Mouse (Mus musculus) spleen, embryonic (tissue): ENCODE results near the gene Rchy1.
"Not testable (repeated sequence)": the region's sequence is repeated elsewhere in the genome, so short reads cannot be mapped to it uniquely, and the experiment has no call there.

Experiments
- CTCF ChIA-PET: fragments of 350-600 bp; sonication (Branson Sonifier 250); formaldehyde crosslinking; loops from one replicate; lab custom pipeline; 2022; lab: Charles Lee

Rchy1 gene

DNA sequence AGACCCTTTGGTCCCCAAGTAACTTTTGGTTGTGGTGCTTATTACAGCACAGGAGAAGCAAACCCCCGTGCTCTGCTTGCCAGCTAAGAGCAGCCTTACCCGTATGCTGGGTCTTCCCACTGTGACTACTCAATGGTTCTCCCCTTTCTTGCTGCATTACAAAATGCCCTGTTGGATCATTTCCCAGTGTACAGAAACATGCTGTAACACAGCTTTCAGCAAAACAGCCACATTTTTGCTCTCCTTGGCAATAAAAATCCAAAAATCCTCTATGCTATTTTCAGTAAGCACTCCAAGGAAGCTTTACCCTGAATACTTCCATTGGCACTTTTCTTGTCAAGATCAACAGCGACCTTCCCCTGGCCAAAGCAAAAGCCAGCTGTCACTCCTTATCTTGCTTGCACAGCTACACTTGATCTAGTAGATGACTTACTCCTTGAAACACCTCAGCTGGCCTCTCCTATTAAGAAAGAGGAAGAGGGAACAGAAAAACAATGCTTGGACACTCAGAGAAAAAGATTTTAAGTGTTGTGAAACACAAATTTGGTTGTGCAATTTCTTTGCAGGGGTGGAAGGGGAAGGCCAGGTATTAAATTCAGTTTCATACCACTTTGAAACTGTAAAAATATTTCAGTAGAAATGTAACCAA, 2.1 kb downstream of the Rchy1 start:
- CTCF ChIA-PET = interaction anchor here (0.8 to 1.0 kb wide), 2 partner anchors 26 to 119 kb away, joined by 3 to 4 read pairs; partner anchors contain the start of gene Odaph

DNA sequence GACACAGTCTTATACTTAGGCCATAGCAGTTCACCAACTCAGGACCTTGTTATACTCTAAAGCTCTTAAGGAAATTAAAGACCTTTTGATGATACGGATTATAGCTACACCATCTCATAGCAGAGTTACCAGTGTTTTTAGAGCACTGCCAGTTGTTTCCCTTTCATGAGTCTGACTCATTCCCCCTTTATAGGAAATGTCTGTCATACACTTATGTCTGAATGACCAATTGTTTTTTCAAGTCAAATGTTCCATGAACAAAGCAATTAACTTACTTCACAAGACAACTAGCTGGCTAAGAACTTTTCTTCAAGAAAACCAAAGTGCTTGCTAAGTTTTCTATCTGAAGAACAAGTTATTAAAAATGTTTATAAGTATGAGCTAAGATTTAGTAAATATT, 2.9 kb downstream of the Rchy1 start:
- CTCF ChIA-PET = no interaction called here

DNA sequence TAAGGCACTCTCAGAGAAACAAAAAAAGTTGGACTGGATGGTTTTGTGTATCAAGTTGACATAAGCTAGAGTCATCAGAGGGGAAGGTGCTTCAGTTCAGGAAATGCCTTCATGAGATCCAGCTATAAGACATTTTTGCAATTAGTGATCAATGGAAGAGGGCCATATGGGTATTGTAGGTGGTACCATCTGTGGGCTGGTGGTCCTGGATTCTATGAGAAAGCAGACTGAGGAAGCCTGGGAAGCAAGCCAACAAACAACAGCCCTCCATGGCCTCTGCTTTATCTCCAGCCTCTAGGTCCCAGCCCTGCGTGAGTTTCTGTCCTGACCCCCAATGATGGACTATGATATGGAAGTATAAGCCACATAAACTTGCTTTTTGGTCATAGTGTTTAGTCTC, 3.8 kb downstream of the Rchy1 start:
- CTCF ChIA-PET = no interaction called here

DNA sequence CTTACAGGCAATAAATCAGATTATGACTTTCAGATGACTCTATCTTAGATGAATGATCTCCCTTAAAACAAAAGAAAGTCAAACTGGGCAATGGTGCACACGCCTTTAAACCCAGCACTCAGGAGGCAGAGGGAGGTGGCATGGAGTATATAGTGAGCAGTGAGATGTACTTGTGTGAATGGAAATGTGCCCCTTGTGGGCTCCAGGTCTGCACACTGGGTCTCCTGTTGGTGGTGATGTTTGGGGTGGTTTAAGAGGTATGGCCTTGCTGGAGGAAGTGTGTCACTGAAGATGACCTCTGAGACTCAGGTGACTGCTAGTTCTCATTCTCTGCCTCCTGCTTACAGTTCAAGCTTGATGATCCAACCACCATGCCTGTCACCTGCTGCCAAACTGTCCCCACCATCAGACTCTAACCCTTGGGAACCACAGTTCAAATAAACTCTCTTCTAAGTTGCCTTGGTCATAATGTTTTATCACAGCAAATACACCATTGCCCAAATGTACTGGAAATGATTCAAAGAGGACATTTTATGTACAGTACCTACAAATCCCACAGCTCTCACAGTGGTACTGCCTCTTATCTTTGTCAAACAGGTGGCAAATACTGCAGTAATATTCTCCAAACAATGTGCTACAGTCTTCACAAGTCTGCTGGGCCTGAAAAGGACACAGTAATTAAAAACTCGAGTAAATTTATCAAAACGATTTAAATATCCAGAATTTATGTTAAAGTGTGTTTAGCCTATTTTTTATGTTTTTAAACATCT, 5.7 kb downstream of the Rchy1 start:
- CTCF ChIA-PET = no interaction called here

DNA sequence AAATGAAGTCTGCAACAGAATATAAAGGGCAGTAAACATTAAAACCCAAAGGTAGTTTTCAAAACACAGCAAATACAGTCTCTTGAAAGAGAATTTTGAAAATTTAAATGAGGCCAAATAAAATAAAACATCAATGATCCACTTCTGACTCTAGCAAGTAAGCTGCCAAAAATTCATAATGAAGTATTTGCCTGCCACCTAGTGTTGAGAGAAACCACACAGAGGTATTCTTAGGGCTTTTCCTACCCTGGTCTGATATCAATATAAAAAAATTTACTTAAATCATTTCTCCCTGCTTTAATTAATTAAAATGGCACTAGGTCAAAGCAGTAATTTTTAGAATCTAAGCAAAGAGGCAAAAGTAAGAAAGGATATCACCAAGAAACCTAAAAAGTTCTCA, 11.5 kb downstream of the Rchy1 start:
- CTCF ChIA-PET = no interaction called here

- CTCF ChIA-PET = no interaction called here
Observed at GRCm38 (mm10) chr5:91949441-91949840, 13.4 kb downstream of the Rchy1 start.

DNA sequence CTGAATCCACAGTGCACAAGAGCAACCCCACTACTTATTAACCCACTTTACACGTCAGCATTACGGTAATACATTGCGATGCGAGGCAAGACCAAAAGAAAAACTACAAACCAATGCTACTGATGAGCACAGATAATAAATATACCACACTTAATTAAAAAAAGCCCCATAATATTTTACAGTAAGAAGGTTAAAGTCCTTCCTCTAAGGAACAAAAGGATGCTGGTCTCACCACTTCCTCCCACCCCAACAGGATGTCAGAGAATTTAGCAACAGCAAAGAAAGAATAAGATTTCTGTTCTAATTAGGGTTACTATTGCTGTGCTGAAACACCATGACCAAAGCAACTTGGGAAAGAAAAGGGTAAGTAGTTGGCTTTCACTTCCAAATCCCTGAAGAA, 15.9 kb downstream of the Rchy1 start:
- CTCF ChIA-PET = no interaction called here

DNA sequence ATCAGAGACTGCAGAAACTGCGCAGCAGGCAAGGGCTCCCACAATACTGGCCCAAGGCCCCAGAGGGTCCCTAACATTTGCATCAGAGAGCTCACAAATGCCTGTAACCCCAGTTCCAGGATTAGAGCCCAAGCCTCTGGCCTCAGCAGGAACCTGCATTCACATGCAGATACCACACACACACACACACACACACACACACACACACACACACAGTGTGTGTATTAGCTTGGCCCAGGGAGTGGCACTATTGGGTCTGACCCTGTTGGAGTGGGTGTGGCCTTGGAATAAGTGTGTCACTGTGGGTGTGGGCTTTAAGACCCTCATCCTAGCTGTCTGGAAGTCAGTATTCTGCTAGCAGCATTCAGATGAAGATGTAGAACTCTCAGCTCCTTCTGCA, 17.3 kb downstream of the Rchy1 start:
- CTCF ChIA-PET = not testable (repeated sequence)

- CTCF ChIA-PET = interaction anchor here (0.6 kb wide), 2 partner anchors 105 to 368 kb away, joined by 3 read pairs; no protein-coding TSS in a partner anchor
Observed at GRCm38 (mm10) chr5:91913231-91913630, 49.6 kb downstream of the Rchy1 start.

DNA sequence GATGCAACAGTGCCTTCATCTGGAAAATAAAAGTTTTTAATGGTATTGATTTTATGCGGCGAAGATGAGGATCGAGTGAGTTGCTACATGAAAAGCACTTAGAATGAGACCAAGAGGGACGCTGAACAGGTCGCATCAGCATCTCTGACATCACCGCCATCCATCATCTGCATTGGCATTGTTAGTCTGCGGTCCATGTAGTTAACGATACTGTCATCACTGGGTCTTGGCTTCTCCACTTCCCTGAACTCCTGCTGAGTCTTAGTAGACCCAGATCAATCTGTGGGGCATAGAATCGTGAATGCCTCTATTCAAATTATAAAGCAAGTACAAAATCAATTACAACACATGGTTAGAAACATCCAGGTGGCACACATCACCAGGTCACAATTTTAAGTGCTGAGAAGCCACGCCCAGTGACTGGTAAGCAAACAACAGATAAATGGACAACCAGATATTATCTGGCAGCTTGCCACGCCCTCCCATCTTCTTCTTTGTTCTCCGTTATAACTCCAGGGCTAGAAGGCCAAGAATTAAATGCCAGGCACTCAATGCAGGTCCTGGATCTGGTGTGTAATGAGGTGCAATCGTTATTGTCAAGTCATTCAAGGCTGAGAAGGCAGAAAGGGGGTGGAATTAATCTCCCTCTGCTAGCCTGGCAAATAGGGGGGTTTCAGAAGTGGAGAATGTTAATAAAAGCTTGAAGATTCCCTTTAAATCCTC, 51.3 kb downstream of the Rchy1 start:
- CTCF ChIA-PET = interaction anchor here (0.6 kb wide), 1 partner anchor 277 kb away, joined by 3 read pairs; no protein-coding TSS in a partner anchor

- CTCF ChIA-PET = no interaction called here
Observed at GRCm38 (mm10) chr5:91910616-91911015, 52.3 kb downstream of the Rchy1 start.

DNA sequence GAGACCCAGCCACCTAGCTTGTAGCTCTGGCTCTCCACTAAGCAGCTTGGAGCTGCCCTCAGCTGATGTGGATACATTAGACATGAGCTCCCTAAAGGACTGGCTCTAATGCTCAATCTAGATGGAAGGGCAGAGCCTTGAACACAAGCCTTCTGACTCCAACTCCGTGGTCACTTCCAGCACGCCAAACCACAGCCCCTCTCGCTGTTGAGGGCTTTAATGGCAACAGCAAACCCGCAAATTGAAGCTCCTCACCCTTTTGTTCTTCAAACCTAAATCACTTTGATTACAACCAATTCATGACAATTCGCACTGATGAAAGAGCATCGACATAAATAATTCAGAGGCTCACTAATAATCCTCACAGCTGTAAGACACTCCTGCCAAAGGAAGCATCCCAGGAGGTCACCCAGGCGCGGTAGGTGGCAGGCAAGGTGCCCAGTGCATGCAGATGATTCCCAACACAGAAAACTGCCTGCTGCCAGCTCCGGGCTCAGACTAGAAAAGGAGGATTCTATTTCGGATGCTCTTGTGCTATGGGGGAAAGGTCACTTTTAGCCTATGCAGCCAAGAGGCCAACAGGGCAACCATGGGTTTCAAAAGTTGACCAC, 53.8 kb downstream of the Rchy1 start:
- CTCF ChIA-PET = no interaction called here
